Mouse (Mus musculus): ENCODE data around the gene Tenm4.

DNA sequence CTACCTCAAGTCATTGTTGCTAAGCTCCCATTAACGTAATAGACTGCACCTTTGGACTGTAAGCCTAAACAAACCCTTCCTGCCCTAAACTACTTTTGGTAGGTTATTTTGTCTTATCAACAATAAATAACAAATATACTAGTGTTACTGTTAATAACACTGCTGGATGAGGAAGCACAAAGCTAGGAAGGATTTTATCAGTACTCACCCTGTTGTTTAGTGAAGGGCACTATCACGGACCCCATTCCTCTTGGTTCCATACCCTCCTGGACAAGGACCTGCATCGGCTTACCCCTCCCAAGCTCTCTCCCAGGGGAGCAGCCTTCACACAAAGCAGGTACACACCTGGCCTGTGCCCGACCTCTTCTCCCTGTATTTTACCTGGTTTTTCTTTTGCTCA, 611.6 kb downstream of the Tenm4 start:
- TF ChIP-seq CTCF (IDR thresholded peaks at IDR 0.05; ENCODE audit: extremely low read depth, insufficient read length, insufficient replicate concordance, low read depth, low read length) (no peak), POLR2A (IDR thresholded peaks at IDR 0.05; ENCODE audit: low read depth, low read length) (no peak)
